Mouse (Mus musculus) Patski (cell line): Measurements from ENCODE around the gene Vmn1r178. TPM values are rescaled to one million over a fixed set of nuclear protein-coding genes. Genes with fewer than 3 reads are reported as not detected.
"Not testable (repeated sequence)": the region's sequence is repeated elsewhere in the genome, so short reads cannot be mapped to it uniquely, and the experiment has no call there.

ENCODE experiments used
- ATAC-seq: fragments of 100-300 bp; one replicate; pipeline ENCODE4 v1.8.0; 2021
- CTCF ChIA-PET: fragments of 350-600 bp; sonication (Branson Sonifier 250); formaldehyde crosslinking; loops from one replicate; lab custom pipeline; 2022; ENCODE audit warnings: inconsistent platforms; lab: Charles Lee
- POLR2A ChIA-PET: fragments of 350-600 bp; sonication (Branson Sonifier 250); formaldehyde crosslinking; loops from one replicate; lab custom pipeline; 2022; ENCODE audit warnings: antibody characterized with exemption, inconsistent platforms; lab: Charles Lee
- DNase-seq: peaks from one replicate; pipeline ENCODE4 v3.0.0-alpha.2; 2011; ENCODE audit warnings: low read depth, low spot score
- H3K27me3 ChIP-seq: fragments of 371-371 bp; one replicate; pipeline ENCODE4 v1.5.1; 2021
- CTCF ChIP-seq: fragments of 100-300 bp; IDR thresholded peaks from one replicate; pipeline ENCODE4 v1.5.1; 2021
- in situ Hi-C: fragments of 300-500 bp; cut with MboI; formaldehyde crosslinking; loops from 3 replicates; pipeline ENCODE4 v1.11.1; 2018; ENCODE audit warnings: low pct_unique_long_range_greater_than_20kb, mixed read lengths
- polyA plus RNA-seq: library from polyadenylated mRNA; unstranded; gene quantifications from one replicate; pipeline ENCODE4 v1.2.3, GENCODE M21; 2021

The Vmn1r178 gene
- polyA plus RNA-seq = not detected

DNA sequence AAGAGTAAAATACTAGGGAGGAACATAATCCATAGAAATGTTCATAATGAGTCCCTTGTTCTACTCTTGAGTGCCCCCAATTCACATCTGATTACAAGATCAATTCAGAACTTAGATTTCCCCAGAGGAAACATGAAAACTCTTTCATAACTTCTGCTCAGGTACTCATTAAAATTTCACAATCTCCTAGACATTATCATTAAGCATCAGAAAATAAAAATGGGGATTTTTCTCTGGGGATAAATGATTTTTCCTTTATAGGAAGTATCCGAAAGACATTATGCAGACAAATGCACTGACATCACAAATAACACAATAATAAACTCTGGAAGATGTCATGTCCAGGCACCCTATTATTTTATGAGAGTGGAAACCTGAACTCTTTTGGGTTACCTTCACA is at the start of gene Vmn1r178:
Gene Vmn1r178 (plus strand): TSS at position 301 of the 400 bp plus-strand sequence.
- no peak for DNase-seq
- H3K27me3 ChIP-seq = no peaks in the 10 kb centered on the region
- in situ Hi-C loops = no loop called here
- ChIA-PET POLR2A (no interaction called here), CTCF (no interaction called here)
- TF ChIP-seq CTCF = no peak
- ATAC-seq = no peak

DNA sequence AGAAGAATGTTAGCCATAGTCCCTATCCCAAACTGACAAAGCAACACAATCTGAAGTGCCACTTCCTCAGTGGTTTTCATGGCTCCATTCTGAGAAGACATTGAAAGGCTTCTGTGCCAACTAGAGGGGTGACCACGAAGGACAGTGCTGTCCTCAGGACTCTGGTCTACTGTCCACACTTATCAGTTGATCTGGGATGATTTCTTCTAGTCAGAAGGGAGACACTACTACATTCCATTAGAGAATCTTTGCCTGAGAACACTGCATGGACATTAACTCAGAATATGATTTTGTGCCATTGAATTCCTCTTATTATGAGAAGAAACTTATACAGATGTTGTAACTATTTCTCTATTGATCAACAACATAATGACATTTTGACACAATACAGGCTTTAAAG is 25.5 kb upstream of the Vmn1r178 start, which contains the start of gene Vmn1r177:
Gene Vmn1r177 (minus strand): TSS at position 101 of the 400 bp plus-strand sequence.
- CTCF ChIA-PET = not testable (repeated sequence)

DNA sequence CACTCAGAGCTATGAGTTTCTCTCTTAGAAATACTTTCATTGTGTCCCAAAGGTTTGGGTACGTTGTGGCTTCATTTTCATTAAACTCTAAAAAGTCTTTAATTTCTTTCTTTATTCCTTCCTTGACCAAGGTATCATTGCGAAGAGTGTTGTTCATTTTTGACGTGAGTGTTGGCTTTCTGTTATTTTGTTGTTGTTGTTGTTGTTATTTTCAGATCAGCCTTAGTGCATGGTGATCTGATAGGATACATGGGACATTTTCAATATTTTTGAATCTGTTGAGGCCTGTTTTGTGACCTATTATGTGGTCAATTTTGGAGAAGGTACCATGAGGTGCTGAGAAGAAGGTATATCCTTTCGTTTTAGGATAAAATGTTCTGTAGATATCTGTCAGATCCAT is 14.9 kb upstream of the Vmn1r178 start:
- ATAC-seq, H3K27me3 ChIP-seq, CTCF ChIA-PET, DNase-seq, in situ Hi-C loops, POLR2A ChIA-PET: not testable (repeated sequence)

More for the DNA sequence above, 25.5 kb upstream of the Vmn1r178 start, which contains the start of gene Vmn1r177:
- ATAC-seq, in situ Hi-C loops, POLR2A ChIA-PET, DNase-seq, H3K27me3 ChIP-seq: not testable (repeated sequence)

DNA sequence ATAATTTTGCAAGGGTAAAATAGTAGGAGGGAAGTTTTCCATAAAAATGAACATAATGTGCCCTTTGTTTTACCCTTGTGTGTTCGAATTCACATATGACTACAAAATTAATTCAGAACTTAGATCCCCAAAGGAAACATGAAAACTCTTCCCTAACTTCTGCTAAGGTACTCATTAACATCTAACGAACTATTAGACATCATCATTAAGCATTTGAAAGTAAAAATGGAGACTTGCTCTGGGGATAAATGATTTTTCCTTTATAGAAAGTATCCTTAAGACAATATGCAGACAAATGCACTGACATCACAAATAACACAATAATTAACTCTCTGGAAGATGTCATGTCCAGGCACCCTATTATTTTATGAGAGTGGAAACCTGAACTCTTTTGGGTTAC is 34.9 kb downstream of the Vmn1r178 start, which contains the start of gene Vmn1r179:
Gene Vmn1r179 (plus strand): TSS at position 301 of the 400 bp plus-strand sequence.
- H3K27me3 ChIP-seq = peaks cover 3% of the 10 kb centered on the region
- in situ Hi-C loops = no loop called here
- TF ChIP-seq CTCF = no peak
- POLR2A ChIA-PET = no interaction called here
- CTCF ChIA-PET = no interaction called here
- DNase-seq (no peak), ATAC-seq (no peak)

Other genes starting within 250 kb of the Vmn1r178 start
- gene Vmn1r172, start 233.7 kb upstream of the Vmn1r178 start, polyA plus RNA-seq = not detected
- not detected for gene Vmn1r173, start 191.3 kb upstream of the Vmn1r178 start, polyA plus RNA-seq
- not detected for gene Vmn1r174, start 139.7 kb upstream of the Vmn1r178 start, polyA plus RNA-seq
- not detected for gene Vmn1r175, start 81.4 kb upstream of the Vmn1r178 start, polyA plus RNA-seq
- not detected for gene Vmn1r176, start 54.6 kb upstream of the Vmn1r178 start, polyA plus RNA-seq
- gene Vmn1r177, start 25.6 kb upstream of the Vmn1r178 start, polyA plus RNA-seq = not detected
- not detected for gene Vmn1r179, start 35.0 kb downstream of the Vmn1r178 start, polyA plus RNA-seq
- gene Vmn1r180, start 58.6 kb downstream of the Vmn1r178 start, polyA plus RNA-seq = not detected
- gene Vmn1r181, start 82.6 kb downstream of the Vmn1r178 start, polyA plus RNA-seq = not detected
- gene V1rd19, start 109.7 kb downstream of the Vmn1r178 start, polyA plus RNA-seq = not detected
- gene Vmn1r183, start 161.2 kb downstream of the Vmn1r178 start, polyA plus RNA-seq = 0.01 TPM
- 16.2 TPM for gene Zfp180, start 189.9 kb downstream of the Vmn1r178 start, polyA plus RNA-seq
- gene Zfp112, start 220.3 kb downstream of the Vmn1r178 start, polyA plus RNA-seq = 2.4 TPM
- 7.5 TPM for gene Zfp235, start 242.2 kb downstream of the Vmn1r178 start, polyA plus RNA-seq